Mouse (Mus musculus): ENCODE results near the gene Tcf12.

Gene Tcf12

DNA sequence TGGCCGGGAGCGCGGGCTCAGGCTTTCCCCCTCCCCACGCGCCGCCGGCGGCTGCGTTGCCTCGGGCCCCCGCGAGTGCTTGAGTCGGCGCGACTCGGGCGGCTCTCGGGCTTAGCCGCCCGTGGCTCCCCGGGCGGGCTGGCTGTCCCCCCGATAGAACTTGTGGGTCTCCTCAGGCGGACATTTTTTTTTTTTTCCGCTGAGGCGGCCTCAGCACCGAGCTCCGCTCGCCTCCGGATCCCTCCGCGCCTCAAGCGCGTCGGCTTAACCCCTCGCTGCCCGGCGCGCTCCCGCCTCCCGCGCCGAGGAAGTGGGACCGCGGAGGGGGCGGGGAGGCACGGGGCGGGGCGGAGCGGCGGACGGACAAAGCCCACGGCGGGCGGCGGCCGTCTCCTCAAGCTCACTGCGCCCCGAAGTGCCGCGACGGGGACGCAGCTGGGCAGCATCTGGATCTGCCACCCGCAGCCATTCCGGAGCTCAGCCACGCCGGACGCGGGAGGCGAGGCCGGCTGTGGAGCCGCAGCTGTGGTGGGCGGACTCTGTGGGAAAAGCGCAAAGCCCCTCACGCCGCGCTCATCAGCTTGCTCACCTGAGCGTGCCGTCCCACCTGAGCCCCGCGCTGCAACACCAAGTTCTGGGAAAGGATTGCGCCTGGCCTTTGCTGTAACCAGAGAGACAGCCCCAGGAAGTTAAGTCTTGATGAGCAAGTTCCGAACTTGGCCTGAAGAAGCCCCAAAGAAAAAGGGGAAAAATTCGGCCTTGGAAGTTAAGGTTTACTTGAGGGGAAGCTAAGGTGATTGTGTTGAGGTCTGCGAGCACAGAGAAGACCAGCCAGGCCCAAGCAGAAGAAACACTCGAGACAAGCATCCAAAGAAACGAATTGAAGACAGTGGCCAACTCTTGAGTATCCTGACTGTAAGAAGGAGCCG, at the start of gene Tcf12:
Tcf12 (minus strand) TSS at position 250 of the 929 bp plus-strand sequence.
- peak; percentile 91 for DNase-seq (ENCODE audit: extremely low read depth, insufficient read length, low spot score)

DNA sequence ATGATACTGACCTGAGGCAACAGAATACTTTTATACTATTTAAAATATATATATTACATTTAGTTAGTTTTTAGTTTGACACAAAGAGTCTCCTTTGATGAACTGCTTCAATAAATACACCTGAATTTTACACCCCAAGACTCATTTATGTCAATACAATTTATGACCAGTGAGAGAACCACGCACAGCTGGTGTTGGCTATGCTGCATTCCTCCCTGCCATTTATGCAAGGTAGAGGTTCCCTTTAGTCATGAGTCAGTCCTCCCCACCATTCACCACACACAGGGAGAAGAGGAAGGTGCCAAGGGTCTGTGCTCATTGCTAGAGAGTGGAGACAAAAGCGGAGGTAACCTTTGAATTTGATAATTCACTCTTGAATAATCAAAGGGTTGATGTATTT, 46.7 kb upstream of the Tcf12 start:
- no peak for DNase-seq (ENCODE audit: extremely low read depth, insufficient read length, low spot score)

DNA sequence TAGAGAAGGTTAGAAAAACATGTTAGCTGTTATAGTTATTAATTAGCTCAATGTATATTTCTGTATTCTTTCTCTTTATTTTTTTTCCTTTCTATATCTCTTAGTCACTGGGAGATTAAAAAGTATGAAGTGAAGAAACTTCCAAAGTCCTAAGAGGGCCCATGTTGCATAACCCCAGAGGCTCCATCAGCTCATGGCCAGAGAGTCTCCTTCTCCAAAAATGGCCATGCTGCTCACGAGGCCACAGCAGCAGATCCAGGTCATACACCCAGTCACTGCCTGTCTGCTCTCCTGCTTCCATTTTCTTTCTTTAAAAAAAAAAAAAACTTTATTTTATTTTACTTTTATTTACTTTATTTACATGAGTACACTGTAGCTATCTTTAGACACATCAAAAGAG, 45.4 kb upstream of the Tcf12 start:
- no peak for DNase-seq (ENCODE audit: extremely low read depth, insufficient read length, low spot score)

DNA sequence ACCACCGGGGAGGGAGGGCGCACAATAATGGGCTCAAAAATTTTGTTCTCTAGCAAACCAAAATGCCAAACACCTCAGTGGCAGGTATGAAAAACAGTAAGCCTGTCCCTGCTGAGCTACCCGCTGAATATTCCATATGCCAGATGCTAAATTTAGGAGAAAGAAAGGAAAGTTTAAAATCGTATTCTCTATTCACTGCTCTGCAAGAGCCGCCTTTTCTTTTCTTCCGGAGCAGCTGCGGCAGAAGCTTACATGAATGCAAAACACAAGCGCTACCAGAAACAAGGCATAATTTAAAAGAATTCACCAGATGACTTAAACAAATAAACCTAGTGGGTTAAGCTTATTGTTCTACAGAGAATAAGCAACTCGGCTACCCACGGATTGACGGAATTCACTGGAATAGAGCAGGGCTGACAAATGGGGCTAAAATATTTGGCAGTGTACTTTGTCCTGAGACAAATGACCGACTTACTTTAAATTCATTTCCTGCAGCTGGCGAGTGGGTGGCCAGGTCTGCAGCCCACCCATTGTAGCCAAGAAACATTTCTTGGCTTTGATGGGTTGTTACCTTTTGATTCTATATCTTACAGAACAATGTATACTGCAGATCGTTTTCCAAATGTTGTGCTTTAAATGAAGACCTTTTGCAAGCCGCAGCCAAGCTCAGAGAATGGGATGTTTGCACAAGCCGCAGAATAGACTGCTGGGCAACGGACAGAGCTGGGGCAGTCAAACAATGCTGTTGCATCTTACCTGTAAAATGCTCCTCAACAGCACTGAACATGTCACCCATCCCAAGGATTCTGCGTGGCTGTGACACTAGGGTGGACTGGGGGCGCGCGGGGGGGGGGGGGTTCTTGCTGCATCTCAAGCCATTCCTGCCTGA, 43.8 kb upstream of the Tcf12 start:
- no peak for DNase-seq (ENCODE audit: extremely low read depth, insufficient read length, low spot score)

DNA sequence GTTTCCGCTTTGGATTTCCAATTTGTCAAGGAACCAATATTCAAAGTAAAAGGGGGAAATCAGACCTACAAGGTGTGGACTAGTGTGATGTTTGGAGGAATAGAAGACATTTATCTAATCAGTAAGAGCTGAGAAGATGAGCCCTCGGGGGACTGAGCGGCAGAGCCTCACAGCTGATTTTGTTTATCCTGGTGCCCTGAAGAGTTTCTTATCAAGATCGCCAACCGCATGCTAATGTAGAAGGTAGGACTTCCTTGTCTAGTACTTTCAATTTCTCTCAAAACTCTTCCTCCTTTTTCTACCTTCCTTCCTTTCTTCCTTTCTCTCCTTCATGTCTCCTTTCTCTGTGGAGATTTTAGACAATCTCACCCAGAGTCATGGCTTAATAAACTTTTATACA, 32.5 kb upstream of the Tcf12 start:
- DNase-seq (ENCODE audit: extremely low read depth, insufficient read length, low spot score): no peak

DNA sequence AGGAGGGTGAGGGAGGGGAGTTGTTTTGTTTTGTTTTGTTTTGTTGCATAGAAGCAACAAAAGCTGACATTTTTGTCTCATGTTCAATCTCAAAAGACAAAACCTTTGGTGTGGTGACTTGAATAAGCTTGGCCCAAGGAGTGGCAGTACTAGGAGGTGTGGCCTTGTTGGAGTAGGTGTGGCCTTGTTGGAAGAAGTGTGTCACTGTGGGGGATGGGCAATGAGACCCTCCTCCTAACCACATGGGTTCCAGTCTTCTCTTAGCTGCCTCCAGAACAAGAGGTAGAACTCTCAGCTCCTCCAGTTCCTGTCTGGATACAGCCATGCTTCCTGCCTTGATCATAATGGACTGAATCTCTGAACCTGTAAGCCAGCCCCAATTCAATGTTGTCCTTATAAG, 26.2 kb upstream of the Tcf12 start:
- DNase-seq (ENCODE audit: extremely low read depth, insufficient read length, low spot score): no peak

DNA sequence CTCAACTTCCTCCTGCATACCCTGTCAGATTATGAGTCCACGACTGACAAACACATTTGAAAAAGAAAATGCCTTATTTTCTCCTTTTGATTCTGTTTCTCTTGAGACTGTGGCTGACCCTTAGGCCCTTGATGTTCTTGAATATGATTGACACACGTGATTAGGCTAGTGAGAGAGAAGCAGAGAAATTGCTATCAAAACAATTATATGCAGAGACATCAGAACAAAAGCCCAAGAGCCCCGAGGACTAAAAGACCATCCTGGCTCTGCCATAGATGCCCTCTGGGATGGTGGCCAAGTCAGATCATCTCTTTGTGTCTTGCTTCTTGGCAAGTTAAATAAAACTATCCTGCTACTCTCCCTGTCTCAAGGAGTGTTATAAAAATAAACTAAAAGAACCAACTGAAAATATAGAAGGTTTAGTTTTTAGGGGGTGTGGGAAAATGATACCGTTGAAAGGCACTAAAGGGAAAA, 22.1 kb upstream of the Tcf12 start:
- DNase-seq (ENCODE audit: extremely low read depth, insufficient read length, low spot score): no peak

DNA sequence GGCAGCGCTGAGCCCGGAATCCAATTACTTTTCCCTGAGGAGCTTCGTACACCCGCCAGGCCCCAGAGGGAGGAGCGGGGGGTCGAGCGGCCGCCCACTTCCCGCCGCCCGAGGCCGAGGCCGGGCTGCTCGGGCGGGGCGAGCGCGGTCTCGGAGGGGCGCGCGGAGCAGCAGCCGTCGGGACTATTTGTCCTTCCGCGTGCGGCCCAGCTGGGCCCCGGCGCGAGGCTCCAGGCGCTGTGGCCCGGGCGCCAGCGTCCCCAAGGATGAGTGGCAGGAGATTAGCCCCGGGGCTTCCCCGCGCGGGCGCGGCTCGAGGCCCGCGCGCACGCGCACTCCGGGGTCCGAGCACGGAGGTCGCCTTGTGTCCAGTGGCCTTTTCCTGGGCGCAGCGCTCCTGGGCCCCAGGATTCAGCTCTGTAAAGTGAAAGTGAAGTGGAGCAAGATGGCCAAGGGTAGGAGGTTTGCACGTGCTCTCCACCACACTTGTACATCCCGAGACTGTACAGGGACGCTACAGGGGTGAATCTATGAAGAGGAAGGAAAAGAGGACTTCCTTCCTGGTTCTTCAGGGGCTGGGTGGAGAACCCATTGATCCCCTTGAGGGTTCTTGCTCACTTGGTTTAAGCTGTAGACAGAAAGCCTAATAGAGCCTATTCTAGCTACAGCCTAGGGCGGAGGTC, 21.6 kb upstream of the Tcf12 start:
- peak; percentile 95 for DNase-seq (ENCODE audit: extremely low read depth, insufficient read length, low spot score)

DNA sequence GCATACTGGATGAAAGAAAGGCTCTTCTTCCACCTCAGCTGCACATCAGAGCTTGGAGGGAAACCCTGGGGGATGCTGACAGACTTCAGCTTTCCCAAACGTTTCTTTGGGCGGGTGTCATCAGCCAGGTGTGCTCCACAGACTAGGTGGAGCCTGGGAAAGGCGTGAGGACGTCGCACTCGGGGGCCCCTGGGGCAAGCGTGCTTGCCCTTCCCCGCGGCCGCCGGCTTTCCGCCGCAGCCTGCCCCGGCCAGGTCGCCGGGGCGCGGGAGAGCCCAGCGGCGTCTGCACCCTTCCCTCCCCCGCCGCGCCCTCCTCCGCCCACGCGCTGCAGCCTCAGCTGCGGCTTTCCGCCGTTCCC, 21.0 kb upstream of the Tcf12 start:
- DNase-seq (ENCODE audit: extremely low read depth, insufficient read length, low spot score): no peak

DNA sequence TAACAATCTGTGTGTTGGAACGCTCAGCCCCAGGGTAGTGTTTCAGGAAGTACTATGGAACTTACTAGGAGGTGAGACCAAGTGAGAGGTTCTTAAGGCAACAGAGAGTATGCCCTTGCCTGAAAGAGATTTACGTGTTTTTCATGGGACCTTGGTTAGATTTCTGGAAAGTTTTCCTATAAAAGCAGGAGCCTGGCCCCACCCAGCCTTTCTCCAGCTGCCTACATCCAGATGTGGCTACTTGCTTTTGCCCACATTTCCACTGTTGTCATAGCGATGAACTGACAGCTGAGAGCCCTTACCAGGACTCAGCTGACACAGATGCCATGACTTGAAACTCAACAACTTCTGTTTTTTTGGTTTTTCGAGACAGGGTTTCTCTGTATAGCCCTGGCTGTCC, 18.2 kb upstream of the Tcf12 start:
- peak; percentile 4 for DNase-seq (ENCODE audit: extremely low read depth, insufficient read length, low spot score)

DNA sequence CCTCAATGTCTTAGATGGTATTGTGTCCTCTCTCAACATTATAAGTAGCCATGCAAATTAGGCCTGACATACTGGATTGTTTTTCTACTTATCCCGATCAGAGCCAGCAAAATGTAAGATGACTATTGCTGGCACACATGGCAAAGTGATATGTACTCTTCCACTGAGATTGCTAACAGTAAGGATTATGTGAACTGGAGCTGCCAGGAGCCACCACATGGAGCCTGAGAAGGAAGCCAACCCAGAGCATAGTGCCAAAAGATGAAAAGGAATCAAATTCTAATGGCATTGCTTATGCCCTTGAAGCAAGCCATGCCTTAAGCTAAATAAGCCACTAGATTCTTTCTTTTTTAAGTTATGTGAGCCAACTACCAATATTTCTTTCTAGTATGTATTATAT, 13.8 kb upstream of the Tcf12 start:
- DNase-seq (ENCODE audit: extremely low read depth, insufficient read length, low spot score): no peak

DNA sequence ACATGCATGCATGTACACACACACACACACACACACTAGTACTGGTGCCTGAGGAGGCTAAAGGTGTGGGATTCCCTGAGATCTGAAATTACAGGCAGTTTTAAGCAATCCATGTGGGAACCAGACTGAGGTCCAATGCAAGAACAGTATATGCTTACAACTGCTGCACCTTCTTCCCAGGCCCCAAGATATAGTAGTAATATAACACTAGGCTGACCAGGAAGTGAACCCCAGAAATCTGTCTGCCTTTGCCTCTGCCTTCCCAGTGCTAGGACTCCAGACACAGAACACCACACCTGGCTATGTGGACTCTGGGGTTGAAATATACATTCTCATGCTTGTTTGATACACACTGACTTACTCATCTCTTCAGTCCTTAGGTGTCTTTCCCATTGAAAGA, 6.8 kb upstream of the Tcf12 start:
- DNase-seq (ENCODE audit: extremely low read depth, insufficient read length, low spot score): no peak

DNA sequence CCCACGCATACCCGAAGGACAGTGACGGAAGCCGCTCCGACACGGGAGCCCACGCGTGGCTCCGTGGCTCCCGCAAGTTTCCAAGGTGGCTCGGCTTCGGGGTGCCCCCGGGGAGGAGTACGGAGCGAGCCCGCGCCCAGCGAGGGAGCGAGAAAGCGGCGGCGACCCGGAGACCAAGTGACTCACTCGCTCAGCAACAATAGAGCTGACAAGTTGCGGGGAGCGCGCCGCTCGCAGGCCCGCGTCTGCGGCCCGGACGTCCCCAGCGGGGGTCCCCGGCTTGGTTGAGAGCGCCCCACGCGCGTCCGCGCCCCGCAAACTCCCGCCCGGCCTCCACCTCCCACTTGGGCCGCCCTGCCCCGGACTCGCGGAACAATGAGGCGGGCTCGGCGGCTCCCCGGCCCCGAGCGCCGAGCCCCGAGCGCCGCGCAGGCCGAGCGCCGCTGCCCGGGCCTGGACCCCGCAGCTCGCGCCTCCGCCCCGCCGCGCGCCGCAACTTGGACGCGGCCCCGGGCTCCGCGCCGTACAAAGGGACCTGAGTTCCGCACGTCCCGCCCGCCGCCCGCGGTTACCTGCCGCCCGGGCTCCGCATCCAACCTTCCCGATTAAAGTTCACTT, 558 bp downstream of the Tcf12 start:
- DNase-seq (ENCODE audit: extremely low read depth, insufficient read length, low spot score): peak; percentile 87

DNA sequence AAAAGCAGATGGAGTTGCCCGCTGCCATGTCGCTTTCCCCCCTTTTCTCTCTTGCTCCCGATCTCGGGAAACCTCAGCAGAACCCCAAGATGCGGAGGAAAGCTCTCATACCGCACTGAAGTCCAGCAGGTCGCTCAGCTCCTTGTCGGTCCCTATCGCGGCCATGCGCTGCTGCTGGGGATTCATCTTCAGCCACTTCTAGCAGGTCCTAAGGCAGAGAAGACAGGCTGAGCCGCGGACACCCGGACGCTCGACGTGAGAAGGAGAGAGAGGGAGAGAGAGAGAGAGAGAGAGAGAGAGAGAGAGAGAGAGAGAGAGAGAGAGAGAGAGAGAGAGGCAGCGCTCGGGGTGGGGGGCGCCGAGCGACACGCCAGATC, 1.1 kb downstream of the Tcf12 start:
- no peak for DNase-seq (ENCODE audit: extremely low read depth, insufficient read length, low spot score)

DNA sequence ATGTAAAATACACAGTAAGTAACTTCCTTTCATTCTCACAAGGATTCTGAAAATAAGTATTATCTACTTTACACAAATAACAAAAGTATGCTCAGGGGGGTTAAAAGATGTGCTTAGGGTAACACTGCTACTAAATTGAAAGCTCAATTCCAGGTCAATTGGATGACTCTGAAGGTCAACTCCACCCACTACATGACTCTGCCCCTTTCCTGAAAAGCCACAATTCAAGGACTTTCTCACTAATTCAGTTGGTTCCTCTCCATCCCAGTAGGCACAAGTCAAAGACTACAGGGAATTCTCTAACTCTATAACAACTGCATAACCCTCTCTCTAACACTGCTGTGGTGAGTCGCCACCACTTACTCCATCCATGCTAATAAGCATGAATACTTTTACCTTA, 8.2 kb downstream of the Tcf12 start:
- DNase-seq (ENCODE audit: extremely low read depth, insufficient read length, low spot score): no peak

DNA sequence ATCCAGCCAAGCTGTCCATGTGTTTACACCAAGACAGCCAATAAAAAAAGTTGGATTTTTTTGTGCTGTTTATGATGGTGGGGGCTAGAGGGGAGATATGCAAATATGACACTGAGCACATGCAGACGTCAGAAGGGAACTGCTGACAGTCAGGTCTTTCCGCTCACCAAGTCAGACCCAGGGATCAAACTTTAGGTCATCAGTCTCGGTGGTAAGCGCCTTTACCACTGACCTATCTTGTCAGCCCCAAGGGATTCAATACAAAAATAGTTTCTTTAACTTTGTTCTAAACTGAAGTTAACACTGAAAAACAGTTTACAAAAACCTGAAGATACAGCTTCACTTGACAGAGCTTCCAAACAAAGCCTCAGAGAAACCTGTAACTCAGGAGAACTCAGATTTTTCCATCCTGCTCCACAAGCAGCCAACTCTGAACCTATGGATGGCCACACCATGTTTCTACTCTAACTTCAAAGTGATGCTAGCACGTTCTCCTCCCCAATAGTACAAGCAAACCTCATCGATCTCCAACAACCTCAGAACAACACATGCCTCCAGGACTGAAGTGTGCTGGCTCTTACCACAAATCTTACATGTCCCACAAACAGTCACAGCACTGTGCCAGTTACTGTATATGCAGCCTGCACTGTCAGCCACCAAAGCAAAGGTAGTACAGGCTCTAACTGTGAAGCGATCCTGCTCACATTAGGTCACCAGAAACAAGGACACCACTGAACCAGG, 11.6 kb downstream of the Tcf12 start:
- DNase-seq (ENCODE audit: extremely low read depth, insufficient read length, low spot score): no peak

DNA sequence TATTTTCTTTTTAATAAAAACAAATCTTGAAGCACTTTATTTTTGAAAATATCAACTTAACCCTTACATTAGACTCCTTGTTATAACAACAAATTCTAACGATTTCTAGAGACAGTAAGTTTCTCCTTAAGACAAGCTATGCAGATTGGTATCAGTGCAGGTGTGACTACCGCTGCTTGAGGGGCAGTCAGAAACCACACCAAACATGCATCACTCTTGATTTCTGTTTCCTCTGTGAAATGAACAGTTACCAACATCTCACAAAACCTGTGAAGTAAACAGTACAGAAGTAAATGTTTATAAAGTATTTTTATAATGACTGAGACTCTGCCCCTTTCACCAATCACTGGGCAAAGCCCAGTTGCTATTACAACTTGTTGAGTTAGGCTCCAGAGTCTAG, 13.6 kb downstream of the Tcf12 start:
- DNase-seq (ENCODE audit: extremely low read depth, insufficient read length, low spot score): no peak

DNA sequence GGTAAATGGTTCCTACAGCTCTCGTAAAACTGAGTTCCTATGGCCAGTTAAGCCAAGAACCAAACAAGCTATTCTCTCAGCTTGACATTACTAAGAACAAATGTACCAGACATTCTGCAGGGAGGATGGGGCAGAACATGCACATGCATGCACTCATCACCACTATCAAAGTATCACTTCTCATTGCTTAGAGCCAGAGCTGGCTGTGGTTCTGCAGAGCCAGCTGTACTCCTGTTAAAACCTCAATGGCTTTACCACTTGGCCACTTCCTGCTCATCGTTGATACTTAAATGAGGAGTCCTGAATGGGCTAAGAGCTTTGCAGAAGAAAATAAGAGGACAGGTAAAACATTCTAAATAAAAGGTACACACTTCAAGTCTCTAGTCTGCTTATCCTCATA, 14.6 kb downstream of the Tcf12 start:
- DNase-seq (ENCODE audit: extremely low read depth, insufficient read length, low spot score): no peak

DNA sequence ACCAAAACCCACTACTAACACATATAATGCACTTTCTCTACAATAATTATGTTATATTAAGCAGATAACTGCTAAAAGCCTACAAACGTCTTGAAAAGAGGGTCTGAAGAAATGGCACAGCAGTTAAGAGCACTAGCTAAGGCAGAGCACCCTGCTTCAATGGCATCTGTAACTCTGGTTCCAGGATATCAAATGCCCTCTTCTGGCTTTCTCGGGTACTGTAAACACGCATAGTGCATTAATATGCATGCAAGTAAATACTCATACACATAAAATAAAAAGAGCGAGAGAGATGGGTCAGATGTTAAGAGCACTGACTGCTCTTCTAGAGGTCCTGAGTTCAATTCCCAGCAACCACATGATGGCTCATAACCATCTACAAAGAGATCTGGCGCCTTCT, 17.0 kb downstream of the Tcf12 start:
- DNase-seq (ENCODE audit: extremely low read depth, insufficient read length, low spot score): no peak

DNA sequence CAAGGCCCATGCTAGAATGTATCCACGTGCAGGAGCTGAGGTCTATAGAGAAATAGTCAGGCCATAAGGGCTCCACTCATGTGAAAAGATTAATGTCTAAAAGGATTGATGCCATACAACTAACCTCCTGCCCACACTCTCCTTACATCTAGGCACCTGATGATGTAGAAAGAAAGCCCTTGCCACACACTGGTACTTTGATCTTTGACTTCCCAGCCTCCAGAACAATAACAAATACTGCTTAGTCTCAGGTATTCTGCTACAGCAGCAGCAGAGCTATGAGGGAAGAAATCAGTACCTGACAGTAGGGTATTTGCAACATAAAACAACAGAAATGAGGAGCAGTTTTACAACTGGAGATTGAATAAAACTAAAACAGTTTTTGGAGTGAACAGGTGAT, 19.5 kb downstream of the Tcf12 start:
- no peak for DNase-seq (ENCODE audit: extremely low read depth, insufficient read length, low spot score)

All from 3134 (cell line).